Mouse (Mus musculus): Measurements from ENCODE around the gene Eng. TPM values are rescaled to one million over a fixed set of nuclear protein-coding genes. Genes with fewer than 3 reads are reported as not detected.
A peak's percentile ranks its signal among the peaks of the same experiment; 100 is the strongest.

Gene Eng
- total RNA-seq, 1 experiment from 2014 or later: 24.0 TPM

GRCm38 (mm10) chr2:32620682-32621516 is 25.5 kb upstream of the Eng start:
- peak; percentile 56 for ATAC-seq (replicated peaks; ENCODE audit: low read depth, poor library complexity, severe bottlenecking)

GRCm38 (mm10) chr2:32621517-32621859 is 24.9 kb upstream of the Eng start, which contains the start of gene Ak1:
Gene Ak1 (plus strand): TSS chr2:32621758.
- peak; percentile 12; the same call in 1 of the 2 replicates for ATAC-seq (replicated peaks; ENCODE audit: low read depth, poor library complexity, severe bottlenecking)

- no peak for ATAC-seq (replicated peaks; ENCODE audit: low read depth, poor library complexity, severe bottlenecking)
Measured at GRCm38 (mm10) chr2:32624111-32624748, 22.2 kb upstream of the Eng start.

- ATAC-seq (replicated peaks; ENCODE audit: low read depth, poor library complexity, severe bottlenecking): peak; percentile 27; the same call in 1 of the 2 replicates
Measured at GRCm38 (mm10) chr2:32625212-32625872, 21.1 kb upstream of the Eng start.

GRCm38 (mm10) chr2:32625873-32626694 is 20.3 kb upstream of the Eng start:
- no peak for ATAC-seq (replicated peaks; ENCODE audit: low read depth, poor library complexity, severe bottlenecking)

GRCm38 (mm10) chr2:32627266-32628043 is 18.9 kb upstream of the Eng start:
- ATAC-seq (replicated peaks; ENCODE audit: low read depth, poor library complexity, severe bottlenecking): no peak

GRCm38 (mm10) chr2:32628044-32628550 is 18.3 kb upstream of the Eng start:
- ATAC-seq (replicated peaks; ENCODE audit: low read depth, poor library complexity, severe bottlenecking): no peak

- ATAC-seq (replicated peaks; ENCODE audit: low read depth, poor library complexity, severe bottlenecking): no peak
Measured at GRCm38 (mm10) chr2:32628729-32629128, 17.7 kb upstream of the Eng start.

- ATAC-seq (replicated peaks; ENCODE audit: low read depth, poor library complexity, severe bottlenecking): peak; percentile 66
Measured at GRCm38 (mm10) chr2:32629276-32629976, 17.0 kb upstream of the Eng start.

- no peak for ATAC-seq (replicated peaks; ENCODE audit: low read depth, poor library complexity, severe bottlenecking)
Measured at GRCm38 (mm10) chr2:32630036-32630435, 16.4 kb upstream of the Eng start.

- no peak for ATAC-seq (replicated peaks; ENCODE audit: low read depth, poor library complexity, severe bottlenecking)
Measured at GRCm38 (mm10) chr2:32631046-32631445, 15.3 kb upstream of the Eng start.

- peak; percentile 84 for ATAC-seq (replicated peaks; ENCODE audit: low read depth, poor library complexity, severe bottlenecking)
Measured at GRCm38 (mm10) chr2:32631737-32632394, 14.5 kb upstream of the Eng start.

GRCm38 (mm10) chr2:32633660-32634059 is 12.7 kb upstream of the Eng start:
- no peak for ATAC-seq (replicated peaks; ENCODE audit: low read depth, poor library complexity, severe bottlenecking)

- no peak for ATAC-seq (replicated peaks; ENCODE audit: low read depth, poor library complexity, severe bottlenecking)
Measured at GRCm38 (mm10) chr2:32634277-32635105, 11.9 kb upstream of the Eng start.

- ATAC-seq (replicated peaks; ENCODE audit: low read depth, poor library complexity, severe bottlenecking): no peak
Measured at GRCm38 (mm10) chr2:32636617-32637016, 9.8 kb upstream of the Eng start.

- peak; percentile 94 for ATAC-seq (replicated peaks; ENCODE audit: low read depth, poor library complexity, severe bottlenecking)
Measured at GRCm38 (mm10) chr2:32637778-32638281, 8.6 kb upstream of the Eng start.

GRCm38 (mm10) chr2:32639632-32640031 is 6.8 kb upstream of the Eng start:
- ATAC-seq (replicated peaks; ENCODE audit: low read depth, poor library complexity, severe bottlenecking): no peak

All from common myeloid progenitor, adult 5-6 weeks (primary cell).